Mouse (Mus musculus) intestine, embryonic 15.5 days (tissue): ENCODE data around the gene Mxra7. TPM values are rescaled to one million over a fixed set of nuclear protein-coding genes. Genes with fewer than 3 reads are reported as not detected.
A peak's percentile ranks its signal among the peaks of the same experiment; 100 is the strongest.
"Not testable (repeated sequence)": the region's sequence is repeated elsewhere in the genome, so short reads cannot be mapped to it uniquely, and the experiment has no call there.

Experiments used
- ATAC-seq: fragments of 200-750 bp; cut with Nextera tagmentation; 2 replicates; pipeline ENCODE4 v1.8.0; 2017; ENCODE audit warnings: moderate TSS enrichment, moderate library complexity
- H3K27ac ChIP-seq: fragments of 300-500 bp; sonication (generic); 2 replicates; pipeline ENCODE4 v1.5.1; 2015; ENCODE audit warnings: mild to moderate bottlenecking, inconsistent platforms
- H3K27me3 ChIP-seq: fragments of 300-500 bp; sonication (generic); replicated peaks from 2 replicates; pipeline ENCODE4 v1.6.1; 2015; ENCODE audit warnings: inconsistent platforms
- H3K36me3 ChIP-seq: fragments of 300-500 bp; sonication (generic); 2 replicates; pipeline ENCODE4 v1.6.1; 2015; ENCODE audit warnings: inconsistent platforms
- H3K4me1 ChIP-seq: fragments of 300-500 bp; sonication (generic); replicated peaks from 2 replicates; pipeline ENCODE4 v1.6.1; 2015; ENCODE audit warnings: inconsistent platforms
- H3K4me2 ChIP-seq: fragments of 300-500 bp; sonication (generic); replicated peaks from 2 replicates; pipeline ENCODE4 v1.6.1; 2015; ENCODE audit warnings: mild to moderate bottlenecking, inconsistent platforms
- H3K4me3 ChIP-seq: fragments of 300-500 bp; sonication (generic); replicated peaks from 2 replicates; pipeline ENCODE4 v1.5.1; 2015; ENCODE audit warnings: inconsistent platforms
- H3K9ac ChIP-seq: fragments of 300-500 bp; sonication (generic); 2 replicates; pipeline ENCODE4 v1.6.1; 2015; ENCODE audit warnings: inconsistent platforms
- H3K9me3 ChIP-seq: fragments of 300-500 bp; sonication (generic); 2 replicates; pipeline ENCODE4 v1.6.1; 2016; ENCODE audit warnings: inconsistent platforms
- WGBS: fragments of 180-500 bp; shearing (Covaris S2); methylation state at CpG from one replicate; pipeline ENCODE4 v1.1.7; 2015; 5-methylcytosine and 5-hydroxymethylcytosine counted together
- polyA plus RNA-seq: library from polyadenylated mRNA; unstranded; fragments of >200 nt; fragmentation: Nextera tagmentation; extraction: Ambion mirVana; gene quantifications from 2 replicates; pipeline ENCODE4 v1.2.1, GENCODE M21; 2015

Gene Mxra7
- polyA plus RNA-seq, 1 experiment from 2014 or later, result 25.5 TPM

- ATAC-seq, result peak; percentile 74
- peak overlapping the region; percentile 100 for H3K27ac ChIP-seq
- peak overlapping the region; percentile 77 for H3K4me3 ChIP-seq
- no peaks in the 10 kb centered on the region for H3K27me3 ChIP-seq
- H3K4me2 ChIP-seq, result peak overlapping the region; percentile 63
- peak overlapping the region; percentile 86 for H3K9ac ChIP-seq
- under 1% methylated on average over 73 of the region's 73 CpGs for WGBS
- H3K9me3 ChIP-seq, result no peaks in the 10 kb centered on the region
- peaks cover 21% of the 10 kb centered on the region for H3K36me3 ChIP-seq
- H3K4me1 ChIP-seq, result peaks cover 27% of the 10 kb centered on the region
Measured at GRCm38 (mm10) chr11:116842531-116843260, 14.8 kb upstream of the Mxra7 start.

GRCm38 (mm10) chr11:116840748-116841147, 12.9 kb upstream of the Mxra7 start:
- H3K36me3 ChIP-seq, result peaks cover 39% of the 10 kb centered on the region
- no peaks in the 10 kb centered on the region for H3K9me3 ChIP-seq
- no peak overlapping the region for H3K27ac ChIP-seq
- peak overlapping the region; percentile 86 for H3K9ac ChIP-seq
- H3K4me2 ChIP-seq, result peak overlapping the region; percentile 63
- WGBS, result 73% methylated on average over 4 of the region's 4 CpGs
- no peaks in the 10 kb centered on the region for H3K27me3 ChIP-seq
- peak overlapping the region; percentile 77; the same call in 1 of the 2 replicates for H3K4me3 ChIP-seq
- H3K4me1 ChIP-seq, result peaks cover 27% of the 10 kb centered on the region
- ATAC-seq, result no peak

GRCm38 (mm10) chr11:116839601-116840000, 11.8 kb upstream of the Mxra7 start:
- 73% methylated on average over 7 of the region's 7 CpGs for WGBS
- no peaks in the 10 kb centered on the region for H3K27me3 ChIP-seq
- H3K9ac ChIP-seq, result peak overlapping the region; percentile 12; the same call in 1 of the 2 replicates
- peak overlapping the region; percentile 63 for H3K4me2 ChIP-seq
- peaks cover 50% of the 10 kb centered on the region for H3K36me3 ChIP-seq
- H3K9me3 ChIP-seq, result no peaks in the 10 kb centered on the region
- no peak overlapping the region for H3K27ac ChIP-seq
- peaks cover 27% of the 10 kb centered on the region for H3K4me1 ChIP-seq
- 0 out of 2 replicates have a peak overlapping the region, but pooled peaks have one; percentile 6 for H3K4me3 ChIP-seq
- no peak for ATAC-seq

- Histone ChIP-seq H3K9me3 (no peaks in the 10 kb centered on the region), H3K4me2 (no peak overlapping the region; the same call in 1 of the 2 replicates), H3K27me3 (no peaks in the 10 kb centered on the region), H3K36me3 (peaks cover 56% of the 10 kb centered on the region), H3K27ac (no peak overlapping the region), H3K4me3 (no peak overlapping the region), H3K9ac (no peak overlapping the region), H3K4me1 (peaks cover 27% of the 10 kb centered on the region)
- 84% methylated on average over 14 of the region's 14 CpGs for WGBS
- no peak for ATAC-seq
Measured at GRCm38 (mm10) chr11:116838936-116839335, 11.1 kb upstream of the Mxra7 start.

- Histone ChIP-seq H3K27ac (no peak overlapping the region), H3K27me3 (no peaks in the 10 kb centered on the region), H3K9me3 (no peaks in the 10 kb centered on the region), H3K9ac (no peak overlapping the region), H3K4me1 (peaks cover 27% of the 10 kb centered on the region), H3K4me3 (no peak overlapping the region), H3K4me2 (no peak overlapping the region), H3K36me3 (peaks cover 64% of the 10 kb centered on the region)
- 93% methylated on average over 10 of the region's 10 CpGs for WGBS
- ATAC-seq, result no peak
Measured at GRCm38 (mm10) chr11:116837441-116837840, 9.6 kb upstream of the Mxra7 start.

- peaks cover 67% of the 10 kb centered on the region for H3K36me3 ChIP-seq
- H3K9me3 ChIP-seq, result no peaks in the 10 kb centered on the region
- no peak overlapping the region for H3K4me2 ChIP-seq
- H3K27ac ChIP-seq, result no peak overlapping the region
- no peak overlapping the region for H3K4me3 ChIP-seq
- H3K27me3 ChIP-seq, result no peaks in the 10 kb centered on the region
- peaks cover 27% of the 10 kb centered on the region for H3K4me1 ChIP-seq
- no peak for ATAC-seq
- H3K9ac ChIP-seq, result no peak overlapping the region
- 92% methylated on average over 4 of the region's 4 CpGs for WGBS
Measured at GRCm38 (mm10) chr11:116836283-116836682, 8.4 kb upstream of the Mxra7 start.

GRCm38 (mm10) chr11:116834954-116835353, 7.1 kb upstream of the Mxra7 start:
- no peaks in the 10 kb centered on the region for H3K9me3 ChIP-seq
- H3K27me3 ChIP-seq, result no peaks in the 10 kb centered on the region
- H3K9ac ChIP-seq, result no peak overlapping the region
- H3K4me1 ChIP-seq, result peaks cover 17% of the 10 kb centered on the region
- H3K4me3 ChIP-seq, result no peak overlapping the region
- no peak overlapping the region for H3K4me2 ChIP-seq
- ATAC-seq, result no peak
- 91% methylated on average over 1 of the region's 1 CpGs for WGBS
- no peak overlapping the region for H3K27ac ChIP-seq
- peaks cover 63% of the 10 kb centered on the region for H3K36me3 ChIP-seq

- Histone ChIP-seq H3K9ac (no peak overlapping the region), H3K27me3 (no peaks in the 10 kb centered on the region), H3K4me3 (no peak overlapping the region), H3K9me3 (no peaks in the 10 kb centered on the region), H3K36me3 (peaks cover 42% of the 10 kb centered on the region), H3K4me1 (peaks cover 13% of the 10 kb centered on the region), H3K4me2 (no peak overlapping the region), H3K27ac (no peak overlapping the region)
- no peak for ATAC-seq
- 37% methylated on average over 3 of the region's 4 CpGs for WGBS
Measured at GRCm38 (mm10) chr11:116832172-116832685, 4.4 kb upstream of the Mxra7 start.

- peaks cover 38% of the 10 kb centered on the region for H3K4me1 ChIP-seq
- ATAC-seq, result 0 out of 2 replicates have a peak, but pooled peaks have one; percentile 1
- WGBS, result 40% methylated on average over 17 of the region's 17 CpGs
Measured at GRCm38 (mm10) chr11:116826550-116827504, 1.0 kb downstream of the Mxra7 start.

GRCm38 (mm10) chr11:116825230-116825629, 2.6 kb downstream of the Mxra7 start:
- Histone ChIP-seq H3K27ac (peak overlapping the region; percentile 27; the same call in 1 of the 2 replicates), H3K36me3 (no peaks in the 10 kb centered on the region)
- WGBS, result 71% methylated on average over 5 of the region's 5 CpGs

More at GRCm38 (mm10) chr11:116826550-116827504, 1.0 kb downstream of the Mxra7 start:
- Histone ChIP-seq H3K4me3 (peak overlapping the region; percentile 82), H3K4me2 (peak overlapping the region; percentile 85), H3K27me3 (no peaks in the 10 kb centered on the region), H3K9ac (peak overlapping the region; percentile 90), H3K36me3 (0 out of 2 replicates have a peak, but pooled peaks cover 3% of the 10 kb centered on the region), H3K9me3 (no peaks in the 10 kb centered on the region), H3K27ac (peak overlapping the region; percentile 77)

GRCm38 (mm10) chr11:116823885-116824284, 4.0 kb downstream of the Mxra7 start:
- H3K36me3 ChIP-seq, H3K9ac ChIP-seq, H3K27ac ChIP-seq, H3K4me3 ChIP-seq, H3K27me3 ChIP-seq, H3K4me2 ChIP-seq, H3K9me3 ChIP-seq, ATAC-seq: not testable (repeated sequence)
- WGBS, result 96% methylated on average over 10 of the region's 10 CpGs
- H3K4me1 ChIP-seq, result peaks cover 55% of the 10 kb centered on the region

More at GRCm38 (mm10) chr11:116825230-116825629, 2.6 kb downstream of the Mxra7 start:
- no peak for ATAC-seq
- Histone ChIP-seq H3K4me3 (no peak overlapping the region), H3K9me3 (no peaks in the 10 kb centered on the region), H3K9ac (no peak overlapping the region), H3K27me3 (no peaks in the 10 kb centered on the region), H3K4me1 (peaks cover 52% of the 10 kb centered on the region), H3K4me2 (peak overlapping the region; percentile 19)

- peaks cover 53% of the 10 kb centered on the region for H3K4me1 ChIP-seq
- no peak overlapping the region for H3K27ac ChIP-seq
Measured at GRCm38 (mm10) chr11:116823255-116823654, 4.6 kb downstream of the Mxra7 start.

More at GRCm38 (mm10) chr11:116823255-116823654, 4.6 kb downstream of the Mxra7 start:
- Histone ChIP-seq H3K4me2 (no peak overlapping the region), H3K4me3 (no peak overlapping the region), H3K27me3 (no peaks in the 10 kb centered on the region), H3K9ac (no peak overlapping the region), H3K9me3 (no peaks in the 10 kb centered on the region), H3K36me3 (no peaks in the 10 kb centered on the region)
- ATAC-seq, result no peak
- WGBS, result 98% methylated on average over 2 of the region's 2 CpGs
